Mouse (Mus musculus) heart, postnatal 0 days (tissue): ENCODE data around the gene Ube2l6.

ENCODE experiments used
- CTCF ChIP-seq: IDR thresholded peaks from 2 replicates; pipeline ENCODE4 v1.5.1; 2016; ENCODE audit warnings: antibody characterized with exemption, control low read depth, low read depth
- EP300 ChIP-seq: IDR thresholded peaks from 2 replicates; pipeline ENCODE4 v1.6.1; 2016; ENCODE audit warnings: antibody characterized with exemption, low read depth

- TF ChIP-seq EP300 = no peak
- TF ChIP-seq CTCF = peak; percentile 81
Measured at GRCm38 (mm10) chr2:84810886-84811577, 12.4 kb downstream of the Ube2l6 start.
